ENCODE assay signal across 21 mouse cellular contexts in genomic region chr1:187826140-187826539, GRCm38 (mm10).
DNase-seq lines count a peak whose midpoint lies in the region; ATAC-seq and TF ChIP-seq lines count a peak whose summit lies in the region.
"Had no signal": no experiment of that assay in that cellular context is flagged by ENCODE, and none has a peak within 500 bp of the region (broad histone marks: within the 10 kb centered on the region; RNA-seq: fewer than 3 reads in every experiment).

No protein-coding gene starts in this region.

- no peak overlapping the region for H3K4me2 ChIP-seq in heart, embryonic 12.5 days
- H3K4me2 ChIP-seq in lung, embryonic 14.5 days = no peak overlapping the region
- H3K4me2 ChIP-seq in intestine, embryonic 15.5 days (replicated peaks) = no peak overlapping the region
- H3K4me2 ChIP-seq: embryonic facial prominence, embryonic 15.5 days; hindbrain, embryonic 12.5 days; limb, embryonic 15.5 days; midbrain, embryonic 11.5 days had no signal

- H3K9ac ChIP-seq in heart, embryonic 12.5 days = no peak overlapping the region
- no peak overlapping the region for H3K9ac ChIP-seq in lung, embryonic 14.5 days
- H3K9ac ChIP-seq in intestine, embryonic 15.5 days = no peak overlapping the region
- H3K9ac ChIP-seq: embryonic facial prominence, embryonic 15.5 days; hindbrain, embryonic 12.5 days; limb, embryonic 15.5 days; liver, embryonic 14.5 days had no signal

- H3K4me1 ChIP-seq in heart, embryonic 12.5 days (replicated peaks) = peaks cover 25% of the 10 kb centered on the region
- H3K4me1 ChIP-seq in kidney, adult 2 months (ENCODE audit: control insufficient read depth, insufficient read depth, low read length) = peaks cover 27% of the 10 kb centered on the region; the same call in 1 of the 2 replicates
- peaks cover 10% of the 10 kb centered on the region; the same call in 1 of the 2 replicates for H3K4me1 ChIP-seq in lung, embryonic 14.5 days (ENCODE audit: insufficient read depth)
- 0 out of 2 replicates have a peak, but pooled peaks cover 2% of the 10 kb centered on the region for H3K4me1 ChIP-seq in intestine, embryonic 15.5 days (replicated peaks)
- H3K4me1 ChIP-seq: hindbrain, embryonic 12.5 days; limb, embryonic 15.5 days had no signal

- ATAC-seq in heart, embryonic 12.5 days (ENCODE audit: insufficient number of reproducible peaks, low FRiP score) = no peak
- ATAC-seq in lung, embryonic 14.5 days (ENCODE audit: insufficient read depth) = peak; percentile 81
- ATAC-seq in intestine, embryonic 15.5 days = peak; percentile 46; the same call in 1 of the 2 replicates
- ATAC-seq: CD4-positive, CD25-positive, alpha-beta regulatory T cell, adult 4 months had no signal

- no peak for TF ChIP-seq POLR2A in kidney, adult 2 months (IDR thresholded peaks at IDR 0.05; ENCODE audit: low read depth, low read length)

- WGBS in heart, embryonic 12.5 days = 49% methylated on average over 1 of the region's 1 CpGs
- WGBS in kidney, adult 2 months = 32% methylated on average over 1 of the region's 1 CpGs
- WGBS in lung, embryonic 14.5 days = 43% methylated on average over 1 of the region's 1 CpGs
- WGBS in intestine, embryonic 15.5 days = 33% methylated on average over 1 of the region's 1 CpGs

- H3K4me3 ChIP-seq in heart, embryonic 12.5 days = no peak overlapping the region
- H3K4me3 ChIP-seq in kidney, adult 2 months (ENCODE audit: insufficient read depth, low read depth, low read length) = no peak overlapping the region
- no peak overlapping the region for H3K4me3 ChIP-seq in lung, embryonic 14.5 days (ENCODE audit: low read depth, low read length)
- H3K4me3 ChIP-seq in intestine, embryonic 15.5 days (replicated peaks) = no peak overlapping the region
- H3K4me3 ChIP-seq: embryonic facial prominence, embryonic 15.5 days; gastrocnemius, adult 2 months; hindbrain, embryonic 12.5 days; limb, embryonic 15.5 days had no signal

- H3K27me3 ChIP-seq in heart, embryonic 12.5 days (replicated peaks) = no peaks in the 10 kb centered on the region
- no peaks in the 10 kb centered on the region for H3K27me3 ChIP-seq in kidney, adult 2 months (replicated peaks; ENCODE audit: control insufficient read depth, insufficient read depth, low read length)
- H3K27me3 ChIP-seq in lung, embryonic 14.5 days (ENCODE audit: insufficient read depth, low read length) = no peaks in the 10 kb centered on the region
- no peaks in the 10 kb centered on the region for H3K27me3 ChIP-seq in intestine, embryonic 15.5 days (replicated peaks)
- H3K27me3 ChIP-seq: embryonic facial prominence, embryonic 15.5 days; hindbrain, embryonic 12.5 days; limb, embryonic 15.5 days had no signal

- DNase-seq in heart, adult 9 months (ENCODE audit: low spot score in 2 of 2) = no peak
- DNase-seq in kidney, adult 2 months = no peak
- DNase-seq in kidney, postnatal 14 days = no peak
- DNase-seq in lung, embryonic 14.5 days = peak; percentile 77
- no peak for DNase-seq in lung, postnatal 36 days
- DNase-seq: adrenal gland, postnatal 25 days; cerebellum, adult 8-10 months; cerebellum, postnatal 36 days; embryo, embryonic 11 days; gastrocnemius, adult 2 months; heart, postnatal 14 days; kidney, postnatal 4 days; thymus, postnatal 14 days had no signal

- no peaks in the 10 kb centered on the region for H3K36me3 ChIP-seq in heart, embryonic 12.5 days
- H3K36me3 ChIP-seq in kidney, adult 2 months (ENCODE audit: control insufficient read depth, insufficient read depth, low read length) = no peaks in the 10 kb centered on the region
- H3K36me3 ChIP-seq in lung, embryonic 14.5 days (ENCODE audit: insufficient read depth) = no peaks in the 10 kb centered on the region
- H3K36me3 ChIP-seq in intestine, embryonic 15.5 days = no peaks in the 10 kb centered on the region
- H3K36me3 ChIP-seq: embryonic facial prominence, embryonic 15.5 days; hindbrain, embryonic 12.5 days; limb, embryonic 15.5 days had no signal

- H3K9me3 ChIP-seq in heart, embryonic 12.5 days (replicated peaks) = no peaks in the 10 kb centered on the region
- H3K9me3 ChIP-seq in lung, embryonic 14.5 days (ENCODE audit: low read depth, low read length) = no peaks in the 10 kb centered on the region
- H3K9me3 ChIP-seq in intestine, embryonic 15.5 days = no peaks in the 10 kb centered on the region
- H3K9me3 ChIP-seq: embryonic facial prominence, embryonic 15.5 days; limb, embryonic 15.5 days had no signal

- H3K27ac ChIP-seq in heart, embryonic 12.5 days (ENCODE audit: poor library complexity, severe bottlenecking) = peak overlapping the region; percentile 47; the same call in 1 of the 2 replicates
- H3K27ac ChIP-seq in kidney, adult 2 months (ENCODE audit: insufficient read depth, low read depth, low read length) = peak overlapping the region; percentile 69; the same call in 1 of the 2 replicates
- H3K27ac ChIP-seq in lung, embryonic 14.5 days (ENCODE audit: low read depth) = no peak overlapping the region; the same call in 1 of the 2 replicates
- H3K27ac ChIP-seq in intestine, embryonic 15.5 days = 0 out of 2 replicates have a peak overlapping the region, but pooled peaks have one; percentile 7
- H3K27ac ChIP-seq: embryonic facial prominence, embryonic 15.5 days; gastrocnemius, adult 2 months; hindbrain, embryonic 12.5 days; limb, embryonic 15.5 days; liver, embryonic 14.5 days had no signal

- no peak for TF ChIP-seq CTCF in kidney, adult 2 months (conservative IDR thresholded peaks at IDR 0.05; ENCODE audit: insufficient read depth, insufficient read length, low read depth, low read length)
- TF ChIP-seq CTCF in lung, embryonic 14.5 days (IDR thresholded peaks at IDR 0.05; ENCODE audit: low read depth) = no peak
